Mouse (Mus musculus) forebrain, embryonic 16.5 days (tissue): ENCODE measurements at regions not wholly inside any gene's neighbourhood (a gene's known extent, or its start where the extent isn't known, plus 50 kb on each side); places are given as distances from the start of the nearest gene placed in this dataset.
"Not testable (repeated sequence)": the region's sequence is repeated elsewhere in the genome, so short reads cannot be mapped to it uniquely, and the experiment has no call there.

Source experiments
- ATAC-seq: fragments of 200-750 bp; cut with Nextera tagmentation; 2 replicates; pipeline ENCODE4 v1.8.0; 2017; ENCODE audit warnings: mild to moderate bottlenecking, moderate library complexity
- H3K27ac ChIP-seq: fragments of 300-500 bp; sonication (generic); 2 replicates; pipeline ENCODE4 v1.5.1; 2014; ENCODE audit warnings: low read length, control low read depth
- H3K27me3 ChIP-seq: fragments of 300-500 bp; sonication (generic); replicated peaks from 2 replicates; pipeline ENCODE4 v1.6.1; 2014; ENCODE audit warnings: low read length; ENCODE audit not compliant: control insufficient read depth, insufficient read depth
- H3K36me3 ChIP-seq: fragments of 300-500 bp; sonication (generic); 2 replicates; pipeline ENCODE4 v1.6.1; 2014; ENCODE audit not compliant: control insufficient read depth, insufficient read depth
- H3K4me1 ChIP-seq: fragments of 300-500 bp; sonication (generic); replicated peaks from 2 replicates; pipeline ENCODE4 v1.6.1; 2014; ENCODE audit warnings: low read length; ENCODE audit not compliant: control insufficient read depth, insufficient read depth
- H3K4me2 ChIP-seq: fragments of 300-500 bp; sonication (generic); 2 replicates; pipeline ENCODE4 v1.6.1; 2014; ENCODE audit warnings: mild to moderate bottlenecking, low read length, control low read depth
- H3K4me3 ChIP-seq: fragments of 300-500 bp; sonication (generic); replicated peaks from 2 replicates; pipeline ENCODE4 v1.5.1; 2014; ENCODE audit warnings: mild to moderate bottlenecking, low read length, control low read depth
- H3K9ac ChIP-seq: fragments of 300-500 bp; sonication (generic); replicated peaks from 2 replicates; pipeline ENCODE4 v1.6.1; 2014; ENCODE audit warnings: low read depth, low read length, control low read depth
- H3K9me3 ChIP-seq: fragments of 300-500 bp; sonication (generic); 2 replicates; pipeline ENCODE4 v1.6.1; 2016; ENCODE audit warnings: low read length; ENCODE audit not compliant: control insufficient read depth
- WGBS: fragments of 180-500 bp; shearing (Covaris S2); extraction: QIAGEN DNeasy Blood & Tissue Kit; methylation state at CpG from one replicate; pipeline ENCODE4 v1.1.7; 2014; 5-methylcytosine and 5-hydroxymethylcytosine counted together

DNA sequence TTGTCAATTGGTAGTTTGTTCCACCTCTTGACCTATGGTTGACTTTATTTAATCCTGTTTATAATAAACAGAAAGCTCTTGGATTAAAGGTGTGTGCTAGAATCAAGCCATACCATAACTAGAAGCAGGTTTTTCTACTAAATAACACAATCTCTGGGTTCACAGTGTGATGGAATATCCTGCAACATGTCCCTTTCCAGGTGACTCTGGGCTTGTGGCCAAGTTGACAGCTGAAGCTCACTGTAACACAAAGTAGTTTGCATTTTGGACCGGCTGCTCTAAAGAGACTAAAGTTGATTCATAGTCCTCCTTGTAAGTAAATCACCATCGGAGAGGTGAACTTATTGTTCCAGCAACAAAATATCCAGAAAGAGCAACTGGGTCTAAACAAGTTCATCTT, 149.3 kb upstream of the Kctd3 start:
- H3K9ac ChIP-seq: no peak overlapping the region
- no peak overlapping the region for H3K4me2 ChIP-seq
- 64% methylated on average over 2 of the region's 2 CpGs for WGBS

DNA sequence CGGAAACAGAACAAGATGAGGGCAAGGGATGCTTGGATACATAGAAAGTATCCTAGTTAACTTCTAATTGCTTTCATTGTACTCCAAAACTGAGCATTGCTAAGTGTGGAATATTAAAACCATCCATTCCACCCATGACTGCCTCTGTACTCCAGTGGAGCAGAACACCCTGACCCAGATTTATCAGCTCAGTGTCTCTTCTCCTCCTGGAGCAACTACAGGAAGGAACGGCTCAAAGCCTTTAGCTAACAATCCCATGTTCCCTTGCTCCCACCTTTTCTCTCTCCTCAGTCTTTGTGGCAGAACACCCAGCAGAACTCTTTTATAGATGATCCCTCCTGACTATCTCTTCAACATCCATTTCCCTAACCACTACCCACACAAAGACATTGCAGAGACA, 146.7 kb upstream of the Kctd3 start:
- Histone ChIP-seq H3K4me1 (no peaks in the 10 kb centered on the region), H3K4me2 (no peak overlapping the region), H3K27ac (no peak overlapping the region), H3K4me3 (no peak overlapping the region), H3K9ac (no peak overlapping the region), H3K36me3 (no peaks in the 10 kb centered on the region), H3K9me3 (no peaks in the 10 kb centered on the region), H3K27me3 (no peaks in the 10 kb centered on the region)
- no peak for ATAC-seq
- 84% methylated on average over 2 of the region's 2 CpGs for WGBS

More for the DNA sequence above, 149.3 kb upstream of the Kctd3 start:
- Histone ChIP-seq H3K27me3 (no peaks in the 10 kb centered on the region), H3K27ac (no peak overlapping the region), H3K4me3 (no peak overlapping the region), H3K9me3 (no peaks in the 10 kb centered on the region), H3K4me1 (no peaks in the 10 kb centered on the region), H3K36me3 (no peaks in the 10 kb centered on the region)
- no peak for ATAC-seq

GRCm38 (mm10) chr1:189153150-189153549, 145.5 kb upstream of the Kctd3 start:
- 88% methylated on average over 10 of the region's 10 CpGs for WGBS
- Histone ChIP-seq H3K4me3 (no peak overlapping the region), H3K9me3 (no peaks in the 10 kb centered on the region), H3K27me3 (no peaks in the 10 kb centered on the region), H3K9ac (no peak overlapping the region), H3K27ac (no peak overlapping the region), H3K36me3 (no peaks in the 10 kb centered on the region), H3K4me2 (no peak overlapping the region), H3K4me1 (no peaks in the 10 kb centered on the region)
- no peak for ATAC-seq

GRCm38 (mm10) chr1:189142982-189143451, 135.4 kb upstream of the Kctd3 start:
- H3K36me3 ChIP-seq: no peaks in the 10 kb centered on the region
- no peaks in the 10 kb centered on the region for H3K9me3 ChIP-seq
- H3K4me3 ChIP-seq: no peak overlapping the region
- WGBS: 54% methylated on average over 9 of the region's 9 CpGs
- H3K4me2 ChIP-seq: no peak overlapping the region
- no peaks in the 10 kb centered on the region for H3K27me3 ChIP-seq
- no peak overlapping the region for H3K27ac ChIP-seq
- H3K9ac ChIP-seq: no peak overlapping the region
- H3K4me1 ChIP-seq: no peaks in the 10 kb centered on the region
- no peak for ATAC-seq

GRCm38 (mm10) chr1:189142551-189142950, 134.9 kb upstream of the Kctd3 start:
- Histone ChIP-seq H3K9me3 (no peaks in the 10 kb centered on the region), H3K4me3 (no peak overlapping the region), H3K36me3 (no peaks in the 10 kb centered on the region), H3K27ac (no peak overlapping the region), H3K27me3 (no peaks in the 10 kb centered on the region), H3K9ac (no peak overlapping the region), H3K4me1 (no peaks in the 10 kb centered on the region), H3K4me2 (no peak overlapping the region)
- WGBS: 65% methylated on average over 7 of the region's 7 CpGs
- no peak for ATAC-seq

DNA sequence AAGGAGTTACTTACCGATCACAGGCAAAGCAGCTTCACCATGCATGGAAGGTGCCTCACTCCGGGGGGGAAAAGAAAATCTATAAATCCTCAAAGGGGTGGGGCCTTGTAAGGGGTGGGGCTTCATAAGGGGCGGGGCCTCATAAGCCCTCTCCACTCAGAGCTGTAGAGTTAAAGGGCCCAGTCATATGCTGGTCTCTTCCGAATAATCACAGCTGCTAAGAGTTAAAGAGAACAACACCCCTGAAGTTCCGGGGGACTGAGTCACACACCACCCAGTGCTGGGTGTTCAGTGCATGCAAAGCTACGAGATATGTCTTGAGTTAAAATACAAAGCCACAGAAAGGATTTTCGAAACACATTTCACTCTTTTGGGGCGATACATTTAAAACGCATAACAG, 134.1 kb upstream of the Kctd3 start:
- H3K27ac ChIP-seq: no peak overlapping the region
- H3K36me3 ChIP-seq: no peaks in the 10 kb centered on the region
- no peaks in the 10 kb centered on the region for H3K27me3 ChIP-seq
- H3K9ac ChIP-seq: no peak overlapping the region
- H3K4me2 ChIP-seq: no peak overlapping the region
- no peak overlapping the region for H3K4me3 ChIP-seq
- no peaks in the 10 kb centered on the region for H3K4me1 ChIP-seq
- no peak for ATAC-seq
- 84% methylated on average over 9 of the region's 9 CpGs for WGBS
- H3K9me3 ChIP-seq: no peaks in the 10 kb centered on the region

GRCm38 (mm10) chr1:189136731-189137385, 129.2 kb upstream of the Kctd3 start:
- Histone ChIP-seq H3K9me3 (no peaks in the 10 kb centered on the region), H3K9ac (no peak overlapping the region), H3K27me3 (no peaks in the 10 kb centered on the region), H3K36me3 (no peaks in the 10 kb centered on the region), H3K4me3 (no peak overlapping the region), H3K27ac (no peak overlapping the region), H3K4me2 (no peak overlapping the region), H3K4me1 (no peaks in the 10 kb centered on the region)
- ATAC-seq: no peak
- 80% methylated on average over 7 of the region's 7 CpGs for WGBS

GRCm38 (mm10) chr1:189135826-189136225, 128.2 kb upstream of the Kctd3 start:
- H3K9ac ChIP-seq: no peak overlapping the region
- no peaks in the 10 kb centered on the region for H3K9me3 ChIP-seq
- no peaks in the 10 kb centered on the region for H3K36me3 ChIP-seq
- WGBS: 83% methylated on average over 4 of the region's 4 CpGs
- H3K4me2 ChIP-seq: no peak overlapping the region
- H3K27ac ChIP-seq: no peak overlapping the region
- H3K27me3 ChIP-seq: no peaks in the 10 kb centered on the region
- H3K4me1 ChIP-seq: no peaks in the 10 kb centered on the region
- no peak overlapping the region for H3K4me3 ChIP-seq
- no peak for ATAC-seq

- Histone ChIP-seq H3K4me2 (no peak overlapping the region), H3K27ac (no peak overlapping the region), H3K4me1 (no peaks in the 10 kb centered on the region), H3K9me3 (no peaks in the 10 kb centered on the region), H3K27me3 (no peaks in the 10 kb centered on the region), H3K36me3 (no peaks in the 10 kb centered on the region), H3K9ac (no peak overlapping the region), H3K4me3 (no peak overlapping the region)
- no peak for ATAC-seq
- WGBS: 96% methylated on average over 2 of the region's 2 CpGs
Measured at GRCm38 (mm10) chr1:189128706-189129105, 121.1 kb upstream of the Kctd3 start.

DNA sequence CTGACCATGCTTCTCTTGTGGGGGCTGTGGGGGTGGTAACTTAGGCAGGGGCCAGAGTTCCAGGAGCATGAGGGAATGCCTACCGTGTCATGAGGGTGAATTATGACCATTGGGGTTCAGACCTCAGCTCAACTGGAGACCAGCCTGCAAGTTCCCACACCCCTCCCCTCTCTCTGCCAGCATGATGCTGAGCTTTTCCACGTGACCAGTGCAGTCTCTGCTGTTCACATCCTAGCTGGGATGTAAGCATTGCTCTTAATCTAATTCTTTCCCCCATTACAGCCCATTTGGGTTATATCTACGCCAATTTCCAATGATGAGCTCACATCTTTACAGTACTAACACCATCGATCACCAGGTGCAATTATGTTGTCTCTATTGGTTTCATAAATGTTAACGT, 120.6 kb upstream of the Kctd3 start:
- H3K9ac ChIP-seq, H3K4me3 ChIP-seq, ATAC-seq, H3K27me3 ChIP-seq, H3K9me3 ChIP-seq, H3K4me1 ChIP-seq, H3K36me3 ChIP-seq, H3K27ac ChIP-seq, H3K4me2 ChIP-seq: not testable (repeated sequence)
- 63% methylated on average over 5 of the region's 5 CpGs for WGBS
